Mouse (Mus musculus) fibroblast of lung, adult 2 months (primary cell): ENCODE data around the gene Ikzf1.

Experiments used
- DNase-seq: peaks from one replicate; pipeline ENCODE4 v3.0.0-alpha.2; 2011; ENCODE audit warnings: low read depth

Gene Ikzf1

GRCm38 (mm10) chr11:11766736-11767135 lies 81.9 kb downstream of the Ikzf1 start:
- no peak for DNase-seq

- no peak for DNase-seq
Measured at GRCm38 (mm10) chr11:11768057-11768456, 83.3 kb downstream of the Ikzf1 start.

- no peak for DNase-seq
Measured at GRCm38 (mm10) chr11:11769281-11769680, 84.5 kb downstream of the Ikzf1 start.

- DNase-seq, result no peak
Measured at GRCm38 (mm10) chr11:11770691-11771090, 85.9 kb downstream of the Ikzf1 start.

DNA sequence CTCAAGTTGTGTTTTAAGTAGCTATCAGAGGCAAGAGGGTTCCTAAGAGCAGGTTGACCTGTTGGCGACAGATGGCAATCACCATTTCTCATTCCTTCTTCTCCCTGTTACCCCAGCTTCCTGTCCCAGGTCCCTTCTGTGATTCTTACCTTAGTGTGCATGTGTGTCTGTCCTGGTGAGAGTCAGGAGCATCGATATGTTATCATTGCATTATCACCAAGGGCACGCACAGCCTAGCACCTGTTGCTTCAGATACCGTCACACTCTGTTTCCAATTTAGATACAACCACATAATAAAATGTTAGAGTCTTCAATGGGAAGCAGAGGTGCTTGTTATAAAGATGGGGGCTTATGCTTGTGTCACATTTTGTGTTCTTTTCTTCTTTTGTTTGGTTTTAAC lies 87.4 kb downstream of the Ikzf1 start:
- DNase-seq, result no peak

- no peak for DNase-seq
Measured at GRCm38 (mm10) chr11:11774384-11774783, 89.6 kb downstream of the Ikzf1 start.

DNA sequence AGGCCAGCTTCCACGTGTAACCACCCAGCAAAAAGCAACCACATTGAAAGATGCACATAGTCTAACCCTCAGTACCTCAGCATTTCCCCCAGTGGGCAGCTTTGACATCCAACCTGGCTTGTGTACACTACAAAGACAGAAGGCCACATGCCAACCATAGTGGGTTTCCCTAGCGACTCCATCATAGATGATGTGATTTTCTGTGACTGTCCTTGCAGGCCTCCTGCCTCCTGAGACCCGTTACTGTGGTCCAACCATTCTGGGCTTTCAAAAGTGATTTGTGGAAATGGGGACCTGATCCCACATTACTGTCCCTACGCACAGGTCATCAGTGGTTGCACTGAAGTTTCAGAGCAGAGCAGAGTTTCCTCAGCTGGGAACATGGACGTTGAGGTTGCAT lies 90.1 kb downstream of the Ikzf1 start:
- DNase-seq, result no peak

DNA sequence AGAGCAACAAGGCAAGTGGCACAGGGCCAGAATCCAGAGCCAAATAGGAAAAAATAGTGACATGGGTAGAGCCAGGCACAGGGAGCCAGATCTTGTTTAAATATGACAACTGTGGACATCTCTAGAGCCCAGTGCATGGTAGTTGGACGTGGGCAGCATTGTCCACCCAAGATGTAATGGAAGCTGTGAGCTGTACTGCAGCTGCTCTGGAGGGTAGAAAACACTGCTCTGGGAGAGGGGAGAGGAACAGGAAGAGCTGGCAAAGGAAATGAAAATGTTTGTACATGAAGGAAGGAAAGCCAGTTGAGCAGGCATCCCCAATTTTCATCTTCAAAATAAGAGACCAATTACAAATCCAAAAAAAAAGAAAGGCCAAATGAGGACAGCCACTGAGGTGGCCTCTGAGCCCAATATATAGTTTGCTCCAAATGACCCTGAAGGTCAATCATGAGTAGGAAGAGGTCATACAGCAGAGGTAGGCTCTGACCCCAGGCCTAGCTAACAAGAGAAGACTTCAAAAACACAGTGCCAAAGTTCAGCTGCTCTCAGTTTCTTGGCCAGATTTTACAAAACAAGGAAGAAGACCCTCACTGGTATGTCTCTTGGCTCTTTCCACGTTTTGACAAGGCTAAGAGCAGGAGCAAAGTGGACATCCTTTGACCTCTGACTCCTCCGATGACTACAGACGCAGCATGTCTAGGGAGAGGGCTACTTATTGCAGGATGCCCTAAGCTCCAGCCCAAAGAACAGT lies 91.4 kb downstream of the Ikzf1 start:
- DNase-seq, result no peak

DNA sequence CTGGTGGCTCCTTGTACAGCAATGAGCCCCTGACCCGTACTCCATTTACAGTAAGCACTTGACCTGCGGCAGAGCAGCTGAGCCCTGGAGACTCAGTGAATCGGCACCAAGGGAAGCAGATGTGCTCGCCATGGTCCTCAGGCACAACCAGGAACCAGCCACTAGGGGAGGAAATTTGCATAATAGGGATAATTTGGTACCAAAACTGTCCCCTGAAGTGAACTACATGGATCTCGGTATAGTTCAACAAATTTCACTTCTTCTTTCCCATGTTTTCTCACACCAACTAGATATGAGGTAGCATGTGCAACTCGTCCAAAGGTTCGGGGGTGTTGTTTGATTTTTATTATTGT lies 92.0 kb downstream of the Ikzf1 start:
- DNase-seq, result no peak

GRCm38 (mm10) chr11:11777246-11777645 lies 92.4 kb downstream of the Ikzf1 start:
- DNase-seq, result no peak

GRCm38 (mm10) chr11:11777796-11778195 lies 93.0 kb downstream of the Ikzf1 start:
- DNase-seq, result no peak

DNA sequence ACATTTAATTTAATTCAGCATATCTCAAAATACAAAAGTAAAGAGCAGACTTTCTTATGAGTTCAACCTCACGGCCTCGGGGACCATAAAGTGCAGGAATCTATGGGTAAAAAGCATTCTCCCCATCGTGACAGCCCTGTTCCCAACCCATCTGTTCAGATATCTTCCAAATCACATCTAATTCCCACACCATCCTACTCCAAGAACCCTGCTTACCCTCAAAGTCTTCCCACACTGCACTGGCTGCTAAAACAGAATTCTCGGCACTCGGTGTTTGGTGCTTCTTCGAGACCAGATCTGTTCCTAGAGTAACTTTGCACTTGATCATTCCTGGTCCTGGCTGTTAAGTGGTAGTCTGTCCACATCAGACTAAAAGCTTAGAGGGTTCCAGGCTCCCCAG lies 93.5 kb downstream of the Ikzf1 start:
- DNase-seq, result no peak

DNA sequence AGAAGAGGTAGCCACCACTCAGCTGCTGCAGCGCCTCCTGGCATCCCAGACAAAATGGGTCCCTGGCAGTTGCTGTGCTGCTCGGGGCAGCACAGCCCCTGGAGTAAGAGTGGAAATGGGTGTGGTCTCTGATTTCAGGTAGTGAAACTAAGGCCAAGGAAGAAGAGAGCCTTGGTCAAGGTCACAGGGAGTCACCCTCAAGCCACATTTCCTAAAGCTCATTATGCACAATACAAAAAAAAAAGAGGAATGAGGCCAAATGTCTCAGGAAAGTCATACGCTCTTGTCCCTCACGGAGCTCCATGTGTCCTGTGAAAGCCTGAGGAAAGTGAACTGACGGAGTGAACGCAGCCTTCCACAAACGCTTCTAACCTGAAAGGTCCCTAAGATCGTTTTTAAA lies 96.9 kb downstream of the Ikzf1 start:
- DNase-seq, result no peak

- no peak for DNase-seq
Measured at GRCm38 (mm10) chr11:11785457-11785856, 100.7 kb downstream of the Ikzf1 start.

- peak; percentile 72 for DNase-seq
Measured at GRCm38 (mm10) chr11:11788521-11788974, 103.7 kb downstream of the Ikzf1 start.

DNA sequence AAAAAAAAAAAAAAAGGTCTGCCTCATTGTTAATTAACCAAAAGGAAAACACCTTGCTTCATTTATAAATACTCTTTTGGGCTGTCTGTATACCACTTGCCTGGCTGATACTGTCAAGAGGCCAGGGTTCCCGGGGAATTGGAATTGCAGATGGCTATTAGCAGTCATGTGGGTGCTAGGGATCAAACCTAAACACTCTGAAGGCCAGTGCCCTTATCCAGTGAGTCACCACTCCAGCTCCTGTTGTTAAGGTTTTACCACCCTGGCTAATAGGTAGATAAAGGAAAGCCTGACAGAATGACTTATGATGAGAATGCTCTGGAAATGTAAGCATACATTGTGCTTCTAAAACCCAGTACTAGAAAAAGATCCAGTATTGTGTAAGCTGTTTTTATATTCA lies 109.8 kb downstream of the Ikzf1 start:
- DNase-seq, result no peak

GRCm38 (mm10) chr11:11798690-11799089 lies 113.9 kb downstream of the Ikzf1 start:
- no peak for DNase-seq

DNA sequence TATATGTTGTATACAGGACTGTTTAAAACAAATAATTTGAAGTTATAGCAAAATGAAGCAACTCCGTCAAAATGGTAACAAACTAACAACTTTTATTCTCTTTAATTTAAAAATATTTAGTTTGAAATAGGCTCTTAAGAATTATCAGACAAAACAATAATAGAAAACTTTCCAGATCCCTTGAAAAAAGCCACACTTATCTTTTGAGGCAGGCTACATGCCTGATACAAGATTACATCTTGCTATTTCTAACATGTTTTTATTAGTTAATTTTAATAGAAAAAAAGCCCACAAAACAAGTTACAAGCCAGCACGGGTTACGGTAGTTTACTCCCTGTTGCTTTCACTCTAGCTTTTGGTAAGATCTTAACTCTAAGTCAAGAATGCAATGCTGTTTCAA lies 115.5 kb downstream of the Ikzf1 start:
- DNase-seq, result no peak

GRCm38 (mm10) chr11:11801067-11801466 lies 116.3 kb downstream of the Ikzf1 start:
- DNase-seq, result no peak

DNA sequence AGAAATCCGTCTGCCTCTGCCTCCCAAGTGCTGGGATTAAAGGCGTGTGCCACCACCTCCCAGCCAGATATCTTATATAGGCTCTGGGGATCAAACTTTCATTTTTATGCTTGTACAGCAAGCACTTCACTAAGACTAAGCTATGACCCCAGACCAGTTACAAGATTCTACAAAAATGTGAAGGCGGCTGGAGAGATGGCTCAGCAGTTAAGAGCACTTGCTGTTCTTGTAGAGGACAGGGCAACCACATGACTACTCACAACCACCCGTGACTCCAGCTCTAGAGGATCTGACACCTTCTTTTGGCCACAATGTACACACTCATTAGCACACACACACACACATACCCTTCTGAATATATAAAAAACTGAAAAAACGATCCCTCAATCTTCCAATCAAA lies 119.6 kb downstream of the Ikzf1 start:
- DNase-seq, result no peak

DNA sequence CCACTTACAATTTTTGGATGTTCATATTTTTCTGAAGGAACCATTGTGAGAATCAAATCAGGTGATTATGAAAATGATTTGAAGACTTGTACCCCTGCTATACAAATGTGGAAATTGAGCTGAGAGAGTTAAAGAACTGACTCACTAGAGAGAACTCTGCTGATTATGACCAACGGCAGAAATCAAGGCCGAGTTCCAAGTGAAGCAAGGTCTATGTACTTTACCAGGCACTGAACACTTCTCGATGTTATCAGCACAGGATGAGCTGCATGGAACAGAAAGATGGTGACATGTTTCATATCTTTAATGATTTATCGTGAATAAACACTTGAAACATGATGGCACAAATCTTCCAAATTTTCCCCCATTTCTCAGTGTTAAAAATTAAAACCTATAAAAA lies 121.1 kb downstream of the Ikzf1 start:
- DNase-seq, result no peak

GRCm38 (mm10) chr11:11808035-11808819 lies 123.4 kb downstream of the Ikzf1 start:
- no peak for DNase-seq

DNA sequence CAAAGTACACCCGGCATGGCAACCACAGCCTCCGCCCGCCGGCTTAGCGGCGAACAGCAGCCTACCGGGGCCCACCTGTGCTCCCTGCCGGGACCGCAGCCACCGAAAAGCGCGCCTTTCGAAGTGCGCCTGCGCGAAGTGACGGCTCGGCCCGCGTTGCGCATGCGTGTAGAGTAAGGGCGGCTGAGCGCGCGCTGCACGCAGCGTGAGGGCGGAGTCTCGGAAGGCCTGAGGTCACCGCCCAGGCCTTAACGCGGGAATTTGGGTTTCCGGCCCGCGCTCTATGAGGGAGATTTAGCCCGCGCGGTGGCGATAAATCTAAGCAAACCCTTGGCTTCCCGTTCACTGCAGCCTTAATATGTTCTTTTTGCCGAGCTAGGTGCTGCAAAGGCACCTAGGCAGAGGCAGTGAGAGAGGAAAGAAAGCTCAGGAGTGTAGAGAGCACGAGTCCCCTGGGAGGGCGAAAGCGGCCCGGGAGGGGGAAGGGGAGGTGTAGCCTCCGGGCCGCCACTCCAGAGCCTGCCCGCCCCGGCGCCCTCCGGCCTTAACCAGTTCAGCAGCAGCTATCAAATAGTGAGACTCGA lies 124.1 kb downstream of the Ikzf1 start, which contains the start of gene Fignl1:
Gene Fignl1 (minus strand): TSS at position 143 of the 584 bp plus-strand sequence.
- peak; percentile 80 for DNase-seq
